Mouse (Mus musculus) embryonic facial prominence, embryonic 14.5 days (tissue): Measurements from ENCODE around the gene Orai1. TPM values are rescaled to one million over a fixed set of nuclear protein-coding genes. Genes with fewer than 3 reads are reported as not detected.

Source experiments
- ATAC-seq: fragments of 200-750 bp; cut with Nextera tagmentation; 2 replicates; pipeline ENCODE4 v1.8.0; 2017; ENCODE audit warnings: low read depth, moderate number of reproducible peaks, moderate TSS enrichment
- DNase-seq: peaks from one replicate; pipeline ENCODE4 v3.0.0-alpha.2; 2015; ENCODE audit warnings: low spot score
- H3K27ac ChIP-seq: fragments of 300-500 bp; sonication (generic); replicated peaks from 2 replicates; pipeline ENCODE4 v1.5.1; 2014; ENCODE audit warnings: low read depth, mild to moderate bottlenecking, low read length, moderate library complexity
- H3K27me3 ChIP-seq: fragments of 300-500 bp; sonication (generic); replicated peaks from 2 replicates; pipeline ENCODE4 v1.6.1; 2014; ENCODE audit warnings: low read length; ENCODE audit not compliant: control insufficient read depth, insufficient read depth
- H3K36me3 ChIP-seq: fragments of 300-500 bp; sonication (generic); 2 replicates; pipeline ENCODE4 v1.6.1; 2014; ENCODE audit warnings: low read length, mixed read lengths; ENCODE audit not compliant: control insufficient read depth, insufficient read depth
- H3K4me1 ChIP-seq: fragments of 300-500 bp; sonication (generic); 2 replicates; pipeline ENCODE4 v1.6.1; 2014; ENCODE audit warnings: antibody characterized with exemption, low read length; ENCODE audit not compliant: control insufficient read depth, insufficient read depth
- H3K4me2 ChIP-seq: fragments of 300-500 bp; sonication (generic); 2 replicates; pipeline ENCODE4 v1.6.1; 2014; ENCODE audit warnings: low read depth, mild to moderate bottlenecking, low read length, moderate library complexity, mixed read lengths
- H3K4me3 ChIP-seq: fragments of 300-500 bp; sonication (generic); 2 replicates; pipeline ENCODE4 v1.5.1; 2014; ENCODE audit warnings: low read depth, mild to moderate bottlenecking, low read length
- H3K9ac ChIP-seq: fragments of 300-500 bp; sonication (generic); 2 replicates; pipeline ENCODE4 v1.6.1; 2014; ENCODE audit warnings: low read depth, mild to moderate bottlenecking, low read length, moderate library complexity, mixed read lengths
- H3K9me3 ChIP-seq: fragments of 300-500 bp; sonication (generic); 2 replicates; pipeline ENCODE4 v1.6.1; 2016; ENCODE audit warnings: low read length; ENCODE audit not compliant: control insufficient read depth
- WGBS: fragments of 180-500 bp; shearing (Covaris S2); extraction: QIAGEN DNeasy Blood & Tissue Kit; methylation state at CpG from one replicate; pipeline ENCODE4 v1.1.7; 2014; 5-methylcytosine and 5-hydroxymethylcytosine counted together
- polyA plus RNA-seq: library from polyadenylated mRNA; unstranded; fragments of >200 nt; fragmentation: Nextera tagmentation; extraction: Ambion mirVana; gene quantifications from 2 replicates; pipeline ENCODE4 v1.2.1, GENCODE M21; 2014

Gene Orai1
- polyA plus RNA-seq, 1 experiment from 2014 or later = 20.8 TPM

DNA sequence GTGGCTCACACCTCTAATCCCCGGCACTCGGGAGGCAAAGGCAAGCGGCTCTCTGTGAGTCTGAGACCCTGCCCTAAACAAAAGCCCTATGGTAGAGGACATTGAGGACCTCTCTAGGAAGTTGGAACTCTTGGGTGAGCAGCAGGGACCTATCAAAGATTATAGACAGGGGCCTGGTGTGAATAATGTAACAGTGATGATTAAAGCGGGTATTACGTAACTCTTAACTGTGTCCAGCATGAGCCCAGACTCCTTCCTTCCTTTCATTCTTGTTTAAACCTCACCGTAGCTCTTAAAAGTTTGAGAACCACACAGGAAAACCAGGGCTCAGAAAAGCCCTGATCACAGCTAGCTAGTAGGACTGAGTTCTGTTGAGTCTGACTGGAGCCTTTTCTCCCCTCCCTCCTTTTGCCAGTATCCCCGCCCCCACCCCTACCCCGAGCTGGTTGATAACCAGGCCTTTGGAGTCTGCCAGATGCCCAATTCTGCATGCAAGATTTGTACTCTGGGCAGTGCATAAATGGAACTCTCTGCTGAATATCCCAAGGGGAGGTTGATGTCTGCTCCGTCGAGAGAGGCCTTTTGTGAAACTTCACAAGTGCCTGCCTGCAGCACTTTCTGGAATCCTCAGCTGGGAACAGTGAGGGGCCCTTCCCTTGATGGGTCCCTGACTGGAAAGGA, 4.6 kb downstream of the Orai1 start:
- ATAC-seq (no peak), DNase-seq (no peak)
- Histone ChIP-seq H3K9me3 (no peaks in the 10 kb centered on the region), H3K4me2 (no peak overlapping the region), H3K4me1 (peaks cover 27% of the 10 kb centered on the region), H3K27me3 (no peaks in the 10 kb centered on the region), H3K27ac (peak overlapping the region; percentile 33; the same call in 1 of the 2 replicates), H3K4me3 (no peak overlapping the region), H3K9ac (peak overlapping the region; percentile 25; the same call in 1 of the 2 replicates), H3K36me3 (no peaks in the 10 kb centered on the region)
- 55% methylated on average over 10 of the region's 10 CpGs for WGBS

- H3K4me1 ChIP-seq = peaks cover 25% of the 10 kb centered on the region
- ATAC-seq = no peak
Observed at GRCm38 (mm10) chr5:123020426-123020825, 5.6 kb downstream of the Orai1 start.

DNA sequence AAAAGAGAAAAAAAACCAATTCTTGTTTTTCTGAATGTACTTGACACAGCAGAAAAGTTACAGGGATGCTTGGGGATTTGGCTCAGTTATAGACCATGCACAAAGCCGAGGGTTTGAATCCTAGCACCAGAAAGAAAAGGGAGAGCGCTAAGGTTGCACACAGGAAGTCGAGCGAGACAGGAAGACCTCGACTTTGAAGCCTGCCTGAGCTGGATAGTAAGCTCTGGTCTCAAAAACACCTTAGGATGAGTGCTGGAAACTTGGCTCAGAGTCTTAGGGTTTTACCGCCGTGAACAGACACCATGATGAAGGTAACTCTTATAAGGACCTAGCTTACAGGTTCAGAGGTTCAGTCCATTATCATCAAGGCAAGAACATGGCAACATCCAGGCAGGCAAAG, 6.6 kb downstream of the Orai1 start:
- 86% methylated on average over 7 of the region's 7 CpGs for WGBS
- H3K27ac ChIP-seq = no peak overlapping the region
- peaks cover 21% of the 10 kb centered on the region for H3K4me1 ChIP-seq
- ATAC-seq (no peak), DNase-seq (no peak)
- H3K9me3 ChIP-seq = no peaks in the 10 kb centered on the region
- H3K27me3 ChIP-seq = no peaks in the 10 kb centered on the region
- no peak overlapping the region for H3K4me2 ChIP-seq
- H3K4me3 ChIP-seq = no peak overlapping the region
- no peak overlapping the region for H3K9ac ChIP-seq
- no peaks in the 10 kb centered on the region for H3K36me3 ChIP-seq

More at GRCm38 (mm10) chr5:123020426-123020825, 5.6 kb downstream of the Orai1 start:
- no peaks in the 10 kb centered on the region for H3K9me3 ChIP-seq
- H3K4me2 ChIP-seq = no peak overlapping the region
- H3K27ac ChIP-seq = no peak overlapping the region
- WGBS = 89% methylated on average over 5 of the region's 5 CpGs
- no peaks in the 10 kb centered on the region for H3K36me3 ChIP-seq
- H3K4me3 ChIP-seq = no peak overlapping the region
- no peaks in the 10 kb centered on the region for H3K27me3 ChIP-seq
- H3K9ac ChIP-seq = no peak overlapping the region
- no peak for DNase-seq

DNA sequence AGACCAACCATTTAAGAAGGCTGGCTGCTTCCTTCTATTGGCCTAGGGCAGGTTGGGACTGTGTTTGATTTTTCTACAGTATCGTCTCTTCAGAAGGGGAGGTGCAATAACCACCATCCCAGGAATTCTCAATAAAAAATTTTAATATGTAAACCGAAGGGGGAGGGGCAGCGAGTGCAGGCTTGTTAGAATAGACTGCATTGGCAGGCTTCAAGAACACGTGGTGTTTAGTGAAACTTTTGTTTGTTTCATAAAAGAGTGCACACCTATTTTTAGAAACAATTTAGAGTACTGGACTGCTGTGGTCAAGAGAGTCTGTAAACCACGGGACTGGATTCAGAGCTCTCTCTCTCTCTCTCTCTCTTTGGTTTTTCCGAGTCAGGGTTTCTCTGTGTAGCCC, 8.2 kb downstream of the Orai1 start:
- Histone ChIP-seq H3K9me3 (no peaks in the 10 kb centered on the region), H3K36me3 (no peaks in the 10 kb centered on the region)

GRCm38 (mm10) chr5:123024312-123024711, 9.4 kb downstream of the Orai1 start:
- no peak for DNase-seq

More for the DNA sequence above, 8.2 kb downstream of the Orai1 start:
- DNase-seq (no peak), ATAC-seq (no peak)
- H3K4me3 ChIP-seq = no peak overlapping the region
- peaks cover 25% of the 10 kb centered on the region for H3K4me1 ChIP-seq
- H3K27me3 ChIP-seq = no peaks in the 10 kb centered on the region
- no peak overlapping the region for H3K4me2 ChIP-seq
- no peak overlapping the region for H3K9ac ChIP-seq
- WGBS = 81% methylated on average over 6 of the region's 6 CpGs
- H3K27ac ChIP-seq = no peak overlapping the region

DNA sequence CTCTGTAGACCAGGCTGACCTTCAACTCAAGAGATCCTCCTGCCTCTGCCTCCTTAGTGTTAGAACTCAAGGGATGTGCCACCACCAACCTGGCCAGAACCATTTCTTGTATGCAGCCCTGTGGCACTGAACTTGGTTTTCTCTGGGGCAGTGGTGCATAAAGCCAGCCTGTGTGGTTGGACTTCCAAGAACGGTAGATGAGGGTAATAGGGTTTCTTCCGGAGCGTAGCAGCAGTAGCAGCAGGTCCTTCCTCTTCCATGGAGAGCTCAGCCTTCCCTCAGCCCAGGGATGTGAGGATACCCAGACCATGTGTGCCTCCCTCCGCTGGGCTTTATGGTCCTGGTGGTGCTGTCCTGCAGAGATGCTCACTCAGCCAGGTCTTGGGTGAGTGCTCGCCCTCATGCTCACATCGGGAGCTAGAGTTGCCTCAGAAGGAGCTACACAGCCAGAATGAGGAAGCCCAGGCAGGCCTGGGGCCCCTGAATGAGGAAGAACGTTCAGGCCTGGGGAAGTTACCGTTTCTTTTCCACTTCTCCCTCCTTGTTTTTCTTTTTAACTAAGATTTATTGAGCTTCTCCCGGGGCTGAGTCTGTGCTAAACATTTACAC, 10.2 kb downstream of the Orai1 start:
- Histone ChIP-seq H3K36me3 (peaks cover 7% of the 10 kb centered on the region), H3K4me1 (peaks cover 8% of the 10 kb centered on the region; the same call in 1 of the 2 replicates), H3K27me3 (no peaks in the 10 kb centered on the region), H3K27ac (no peak overlapping the region), H3K9ac (no peak overlapping the region), H3K9me3 (no peaks in the 10 kb centered on the region), H3K4me2 (no peak overlapping the region), H3K4me3 (no peak overlapping the region)
- 76% methylated on average over 9 of the region's 9 CpGs for WGBS
- ATAC-seq (no peak), DNase-seq (no peak)

More at GRCm38 (mm10) chr5:123024312-123024711, 9.4 kb downstream of the Orai1 start:
- Histone ChIP-seq H3K36me3 (peaks cover 3% of the 10 kb centered on the region), H3K4me1 (peaks cover 14% of the 10 kb centered on the region), H3K4me2 (no peak overlapping the region), H3K27me3 (no peaks in the 10 kb centered on the region), H3K4me3 (no peak overlapping the region), H3K9ac (no peak overlapping the region), H3K9me3 (no peaks in the 10 kb centered on the region), H3K27ac (no peak overlapping the region)
- 83% methylated on average over 6 of the region's 6 CpGs for WGBS
- no peak for ATAC-seq

DNA sequence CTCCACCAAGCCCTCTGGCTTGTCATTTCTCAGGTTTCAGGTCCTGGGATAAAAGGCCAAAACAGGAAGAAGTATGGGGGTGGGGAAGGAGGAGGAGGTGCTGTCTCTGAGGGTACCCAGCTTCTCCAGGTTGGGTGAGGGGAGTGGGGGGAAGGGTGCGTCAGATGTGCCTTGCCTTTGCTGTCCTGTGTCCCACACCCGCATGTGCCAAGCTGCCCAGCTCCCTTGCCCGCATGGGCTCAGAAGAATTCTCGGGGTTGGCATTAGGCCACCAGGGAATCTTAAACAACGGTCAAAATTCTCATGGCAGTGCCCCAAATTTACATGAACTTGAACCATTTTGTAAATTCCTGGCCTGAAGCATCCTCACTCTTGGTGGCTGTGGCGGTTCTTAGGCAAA, 11.5 kb downstream of the Orai1 start:
- Histone ChIP-seq H3K9ac (no peak overlapping the region), H3K4me3 (no peak overlapping the region), H3K27ac (no peak overlapping the region), H3K27me3 (no peaks in the 10 kb centered on the region), H3K4me2 (no peak overlapping the region), H3K36me3 (peaks cover 12% of the 10 kb centered on the region), H3K9me3 (0 out of 2 replicates have a peak, but pooled peaks cover 4% of the 10 kb centered on the region), H3K4me1 (peaks cover 8% of the 10 kb centered on the region; the same call in 1 of the 2 replicates)
- 55% methylated on average over 6 of the region's 6 CpGs for WGBS
- no peak for ATAC-seq
- no peak for DNase-seq

DNA sequence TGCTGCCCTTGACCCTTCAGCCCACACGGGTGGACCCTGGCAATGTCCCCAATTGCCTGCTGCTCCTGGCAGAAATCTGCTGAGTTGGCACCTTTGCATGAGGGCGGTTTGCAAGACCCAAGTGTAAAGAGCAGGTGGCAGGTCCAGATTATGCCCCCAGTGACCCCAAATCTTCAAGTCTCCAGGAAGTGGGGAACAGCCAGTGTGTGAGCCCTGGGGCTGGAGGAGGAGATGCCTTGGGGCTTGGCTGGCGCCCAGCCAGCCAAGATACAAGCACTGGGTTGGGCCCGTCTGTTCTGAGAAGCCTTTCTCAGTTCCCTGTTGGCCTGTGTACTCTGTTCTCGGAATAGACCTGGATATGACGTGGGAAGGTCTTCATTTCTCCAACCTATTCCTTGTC, 12.6 kb downstream of the Orai1 start:
- Histone ChIP-seq H3K9me3 (0 out of 2 replicates have a peak, but pooled peaks cover 4% of the 10 kb centered on the region), H3K9ac (no peak overlapping the region), H3K27ac (no peak overlapping the region), H3K27me3 (no peaks in the 10 kb centered on the region), H3K4me2 (no peak overlapping the region), H3K4me1 (peaks cover 8% of the 10 kb centered on the region; the same call in 1 of the 2 replicates), H3K36me3 (peaks cover 19% of the 10 kb centered on the region), H3K4me3 (no peak overlapping the region)
- DNase-seq (no peak), ATAC-seq (no peak)
- WGBS = 54% methylated on average over 6 of the region's 6 CpGs
